Mouse (Mus musculus) neural tube, embryonic 14.5 days (tissue): ENCODE data around the gene Pcbp2. TPM values are rescaled to one million over a fixed set of nuclear protein-coding genes. Genes with fewer than 3 reads are reported as not detected.

Experiments used
- ATAC-seq: fragments of 200-750 bp; cut with Nextera tagmentation; 2 replicates; pipeline ENCODE4 v1.8.0; 2017; ENCODE audit warnings: low read depth, mild to moderate bottlenecking, moderate TSS enrichment, moderate library complexity
- H3K27ac ChIP-seq: fragments of 300-500 bp; sonication (generic); 2 replicates; pipeline ENCODE4 v1.5.1; 2014; ENCODE audit warnings: low read depth, mild to moderate bottlenecking, control low read depth, low read length, moderate library complexity, mixed read lengths
- H3K27me3 ChIP-seq: fragments of 300-500 bp; sonication (generic); 2 replicates; pipeline ENCODE4 v1.6.1; 2014; ENCODE audit warnings: low read length; ENCODE audit not compliant: control insufficient read depth, insufficient read depth
- H3K36me3 ChIP-seq: fragments of 300-500 bp; sonication (generic); 2 replicates; pipeline ENCODE4 v1.6.1; 2014; ENCODE audit warnings: low read length, mixed read lengths; ENCODE audit not compliant: control insufficient read depth, insufficient read depth
- H3K4me1 ChIP-seq: fragments of 300-500 bp; sonication (generic); 2 replicates; pipeline ENCODE4 v1.6.1; 2014; ENCODE audit warnings: low read length; ENCODE audit not compliant: control insufficient read depth, insufficient read depth
- H3K4me2 ChIP-seq: fragments of 300-500 bp; sonication (generic); 2 replicates; pipeline ENCODE4 v1.6.1; 2014; ENCODE audit warnings: mild to moderate bottlenecking, low read depth, low read length, control low read depth
- H3K4me3 ChIP-seq: fragments of 300-500 bp; sonication (generic); 2 replicates; pipeline ENCODE4 v1.5.1; 2014; ENCODE audit warnings: low read depth, low read length, control low read depth, mixed read lengths
- H3K9ac ChIP-seq: fragments of 300-500 bp; sonication (generic); replicated peaks from 2 replicates; pipeline ENCODE4 v1.6.1; 2014; ENCODE audit warnings: low read depth, mild to moderate bottlenecking, control low read depth, low read length, mixed read lengths
- H3K9me3 ChIP-seq: fragments of 300-500 bp; sonication (generic); 2 replicates; pipeline ENCODE4 v1.6.1; 2016; ENCODE audit warnings: low read length; ENCODE audit not compliant: control insufficient read depth
- WGBS: fragments of 180-500 bp; shearing (Covaris S2); extraction: QIAGEN DNeasy Blood & Tissue Kit; methylation state at CpG from one replicate; pipeline ENCODE4 v1.1.7; 2014; 5-methylcytosine and 5-hydroxymethylcytosine counted together
- polyA plus RNA-seq: library from polyadenylated mRNA; unstranded; fragments of >200 nt; fragmentation: Nextera tagmentation; extraction: Ambion mirVana; gene quantifications from 2 replicates; pipeline ENCODE4 v1.2.1, GENCODE M21; 2014

Pcbp2 gene
- polyA plus RNA-seq, 1 experiment from 2014 or later, result 160 TPM

- Histone ChIP-seq H3K27me3 (no peaks in the 10 kb centered on the region), H3K4me3 (no peak overlapping the region), H3K9ac (no peak overlapping the region), H3K4me2 (no peak overlapping the region), H3K36me3 (peaks cover 39% of the 10 kb centered on the region), H3K9me3 (no peaks in the 10 kb centered on the region), H3K27ac (no peak overlapping the region), H3K4me1 (no peaks in the 10 kb centered on the region)
- 91% methylated on average over 7 of the region's 7 CpGs for WGBS
- no peak for ATAC-seq
Observed at GRCm38 (mm10) chr15:102533926-102534325, 63.6 kb downstream of the Pcbp2 start.

GRCm38 (mm10) chr15:102544801-102545200 lies 74.5 kb downstream of the Pcbp2 start:
- Histone ChIP-seq H3K4me1 (no peaks in the 10 kb centered on the region), H3K36me3 (peaks cover 15% of the 10 kb centered on the region), H3K27me3 (no peaks in the 10 kb centered on the region), H3K9ac (no peak overlapping the region), H3K4me2 (no peak overlapping the region), H3K27ac (no peak overlapping the region), H3K4me3 (no peak overlapping the region), H3K9me3 (no peaks in the 10 kb centered on the region)
- WGBS, result 87% methylated on average over 4 of the region's 4 CpGs
- ATAC-seq, result no peak

GRCm38 (mm10) chr15:102546246-102546645 lies 75.9 kb downstream of the Pcbp2 start:
- H3K36me3 ChIP-seq, result peaks cover 16% of the 10 kb centered on the region; the same call in 1 of the 2 replicates
- WGBS, result 89% methylated on average over 3 of the region's 3 CpGs

DNA sequence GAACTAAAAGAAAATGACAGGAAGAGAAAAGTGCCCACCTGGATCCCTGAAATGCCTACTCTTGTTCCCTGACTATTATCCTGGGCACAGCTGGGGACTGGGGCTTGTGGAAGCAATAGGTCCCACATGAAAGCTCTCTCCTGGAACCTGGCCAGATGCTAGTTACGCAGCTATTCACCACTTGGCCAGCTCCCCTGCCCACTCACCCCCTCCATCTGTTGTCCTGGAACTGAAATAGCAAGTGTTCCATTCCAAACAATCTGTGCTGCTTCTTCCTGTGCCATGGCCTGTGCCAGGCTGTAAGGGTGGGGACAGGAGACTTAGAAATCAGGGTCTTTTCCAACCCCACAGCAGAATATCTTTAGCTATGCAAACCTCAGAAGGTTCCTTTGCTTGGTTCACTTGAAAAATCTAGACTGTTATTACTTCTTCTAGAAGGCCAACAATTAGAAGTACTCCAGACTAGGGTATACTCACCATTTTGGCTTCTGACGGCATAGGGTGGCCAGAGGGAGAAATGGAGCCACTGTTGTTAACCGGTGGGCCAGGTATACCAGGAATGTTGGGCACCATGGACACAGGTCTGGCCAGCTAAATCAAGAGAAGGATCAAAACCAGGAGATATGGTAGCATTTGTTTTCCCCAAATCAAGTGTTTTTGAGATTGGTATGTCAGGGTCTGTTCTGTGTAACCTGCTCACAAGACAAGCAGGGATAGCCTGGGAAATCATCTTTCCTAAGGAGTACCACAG lies 76.5 kb downstream of the Pcbp2 start:
- ATAC-seq, result peak; percentile 49; the same call in 1 of the 2 replicates
- H3K9me3 ChIP-seq, result no peaks in the 10 kb centered on the region
- no peaks in the 10 kb centered on the region for H3K27me3 ChIP-seq
- H3K27ac ChIP-seq, result peak overlapping the region; percentile 45; the same call in 1 of the 2 replicates
- peaks cover 18% of the 10 kb centered on the region for H3K36me3 ChIP-seq
- no peak overlapping the region for H3K4me2 ChIP-seq
- H3K4me3 ChIP-seq, result no peak overlapping the region
- H3K9ac ChIP-seq, result no peak overlapping the region
- H3K4me1 ChIP-seq, result no peaks in the 10 kb centered on the region
- WGBS, result 72% methylated on average over 3 of the region's 3 CpGs

More at GRCm38 (mm10) chr15:102546246-102546645, 75.9 kb downstream of the Pcbp2 start:
- Histone ChIP-seq H3K27ac (0 out of 2 replicates have a peak overlapping the region, but pooled peaks have one; percentile 7), H3K4me2 (no peak overlapping the region), H3K27me3 (no peaks in the 10 kb centered on the region), H3K4me3 (no peak overlapping the region), H3K4me1 (no peaks in the 10 kb centered on the region), H3K9me3 (no peaks in the 10 kb centered on the region), H3K9ac (no peak overlapping the region)
- no peak for ATAC-seq

GRCm38 (mm10) chr15:102547478-102547877 lies 77.1 kb downstream of the Pcbp2 start:
- Histone ChIP-seq H3K4me3 (no peak overlapping the region), H3K36me3 (peaks cover 22% of the 10 kb centered on the region), H3K9ac (no peak overlapping the region), H3K4me1 (no peaks in the 10 kb centered on the region), H3K27ac (peak overlapping the region; percentile 45; the same call in 1 of the 2 replicates), H3K4me2 (no peak overlapping the region), H3K27me3 (no peaks in the 10 kb centered on the region), H3K9me3 (no peaks in the 10 kb centered on the region)
- no peak; the same call in 1 of the 2 replicates for ATAC-seq
- WGBS, result 78% methylated on average over 3 of the region's 3 CpGs

Other genes with a start within 250 kb of the Pcbp2 start
- gene Itgb7, start 238.6 kb upstream of the Pcbp2 start, polyA plus RNA-seq, result 0.55 and 1.6 TPM in 2 replicates
- gene Rarg, start 213.0 kb upstream of the Pcbp2 start, polyA plus RNA-seq, result 4.3 and 6.9 TPM in 2 replicates
- not detected in 2 replicates for gene Gm9918, start 200.0 kb upstream of the Pcbp2 start, polyA plus RNA-seq
- gene Mfsd5, start 191.1 kb upstream of the Pcbp2 start, polyA plus RNA-seq, result 54.0 and 55.1 TPM in 2 replicates
- gene Espl1, start 174.3 kb upstream of the Pcbp2 start, polyA plus RNA-seq, result 3.4 and 4.4 TPM in 2 replicates
- gene Pfdn5, start 144.4 kb upstream of the Pcbp2 start, polyA plus RNA-seq, result 546 and 560 TPM in 2 replicates
- gene Myg1, start 138.8 kb upstream of the Pcbp2 start, polyA plus RNA-seq, result 89.1 and 99.2 TPM in 2 replicates
- 25.8 and 26.8 TPM in 2 replicates for gene Aaas, start 119.8 kb upstream of the Pcbp2 start, polyA plus RNA-seq
- 0.39 and 4.0 TPM in 2 replicates for gene Sp7, start 103.4 kb upstream of the Pcbp2 start, polyA plus RNA-seq
- gene Sp1, start 64.4 kb upstream of the Pcbp2 start, polyA plus RNA-seq, result 5.3 and 6.3 TPM in 2 replicates
- 0.22 and 0.82 TPM in 2 replicates for gene Amhr2, start 25.2 kb upstream of the Pcbp2 start, polyA plus RNA-seq
- 85.8 and 104 TPM in 2 replicates for gene Prr13, start 11.5 kb upstream of the Pcbp2 start, polyA plus RNA-seq
- 8.5 TPM in 1 of 2 replicates, not detected in the other for gene Gm10337, start 33.2 kb downstream of the Pcbp2 start, polyA plus RNA-seq
- gene Map3k12, start 46.5 kb downstream of the Pcbp2 start, polyA plus RNA-seq, result 44.8 and 48.8 TPM in 2 replicates
- 86.4 and 87.7 TPM in 2 replicates for gene Tarbp2, start 47.7 kb downstream of the Pcbp2 start, polyA plus RNA-seq
- 16.0 and 23.9 TPM in 2 replicates for gene Npff, start 54.4 kb downstream of the Pcbp2 start, polyA plus RNA-seq
- not detected in 2 replicates for gene Gm28047, start 154.5 kb downstream of the Pcbp2 start, polyA plus RNA-seq
- gene Atf7, start 154.9 kb downstream of the Pcbp2 start, polyA plus RNA-seq, result 13.3 and 16.2 TPM in 2 replicates
- 44.6 and 47.5 TPM in 2 replicates for gene Atp5g2, start 201.8 kb downstream of the Pcbp2 start, polyA plus RNA-seq